Mouse (Mus musculus) erythroblast, adult 5-6 weeks (primary cell): ENCODE results near the gene Mob1b. TPM values are rescaled to one million over a fixed set of nuclear protein-coding genes. Genes with fewer than 3 reads are reported as not detected.
"Not testable (repeated sequence)": the region's sequence is repeated elsewhere in the genome, so short reads cannot be mapped to it uniquely, and the experiment has no call there.

ENCODE experiments used
- ATAC-seq: replicated peaks from 2 replicates; pipeline ENCODE4 v1.8.0; 2016; ENCODE audit warnings: moderate number of reproducible peaks, mild to moderate bottlenecking, moderate TSS enrichment, inconsistent platforms; ENCODE audit not compliant: poor library complexity, low FRiP score, severe bottlenecking
- total RNA-seq, 2 experiments: library from RNA; stranded (forward) in 1 of 2; stranded (reverse) in 1 of 2; fragments of 150-400 nt in 1 of 2; fragments of 200-764, 138-1000 nt in 1 of 2; gene quantifications; 2 replicates each; pipeline versions ENCODE4 v1.2.3 to v1.2.4; 2015 to 2017; ENCODE audit warnings: low replicate concordance in 2 of 2

Gene Mob1b
- total RNA-seq, 2 experiments from 2014 or later, result 15.7 to 33.6 TPM

- ATAC-seq, result no peak
These were observed 23.4 kb upstream of the Mob1b start for GRCm38 (mm10) chr5:88697291-88697690.

GRCm38 (mm10) chr5:88699251-88699913, 21.3 kb upstream of the Mob1b start:
- no peak for ATAC-seq

DNA sequence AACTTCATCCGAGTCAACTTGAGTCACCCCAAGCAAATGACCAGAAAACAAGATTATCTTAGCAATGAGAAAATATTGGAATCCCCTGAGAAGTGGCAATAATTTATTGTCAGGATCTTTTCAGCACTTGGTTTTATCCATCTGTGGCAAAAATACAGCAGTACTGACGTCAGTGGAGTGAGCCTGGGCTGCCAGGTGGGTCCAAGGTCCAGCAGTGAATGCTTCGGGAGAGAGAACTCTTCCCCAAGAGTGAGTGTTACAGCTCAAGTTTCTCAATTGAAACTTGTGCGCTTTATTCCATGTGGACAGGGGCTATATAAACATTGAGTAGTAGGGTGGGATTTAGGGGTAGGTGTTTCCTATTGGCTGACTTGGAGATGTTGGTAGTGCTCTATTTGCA, 18.6 kb upstream of the Mob1b start:
- no peak for ATAC-seq

- no peak for ATAC-seq
These were observed 17.1 kb upstream of the Mob1b start for GRCm38 (mm10) chr5:88703551-88703950.

GRCm38 (mm10) chr5:88711128-88711527, 9.5 kb upstream of the Mob1b start:
- no peak for ATAC-seq

- ATAC-seq, result no peak
These were observed 8.9 kb upstream of the Mob1b start for GRCm38 (mm10) chr5:88711618-88712224.

DNA sequence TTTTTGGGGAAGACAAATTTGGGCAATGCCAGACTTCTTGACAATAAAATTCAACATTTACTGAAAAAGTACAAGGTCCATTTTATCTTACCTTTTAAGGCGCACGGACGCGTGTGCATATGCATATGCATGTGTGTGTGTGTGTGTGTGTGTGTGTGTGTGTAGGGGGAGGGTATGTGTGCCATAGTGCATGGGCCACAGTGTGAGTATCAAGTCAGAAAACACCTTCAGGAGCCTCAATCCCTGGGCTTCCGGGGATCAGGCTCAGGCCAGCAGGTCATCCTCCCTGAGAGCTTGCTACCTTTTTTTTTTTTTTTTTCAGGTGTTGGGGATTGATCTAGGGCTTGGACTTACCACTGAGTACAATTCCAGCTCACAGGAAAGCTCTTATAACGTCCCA, 8.3 kb upstream of the Mob1b start:
- no peak for ATAC-seq

DNA sequence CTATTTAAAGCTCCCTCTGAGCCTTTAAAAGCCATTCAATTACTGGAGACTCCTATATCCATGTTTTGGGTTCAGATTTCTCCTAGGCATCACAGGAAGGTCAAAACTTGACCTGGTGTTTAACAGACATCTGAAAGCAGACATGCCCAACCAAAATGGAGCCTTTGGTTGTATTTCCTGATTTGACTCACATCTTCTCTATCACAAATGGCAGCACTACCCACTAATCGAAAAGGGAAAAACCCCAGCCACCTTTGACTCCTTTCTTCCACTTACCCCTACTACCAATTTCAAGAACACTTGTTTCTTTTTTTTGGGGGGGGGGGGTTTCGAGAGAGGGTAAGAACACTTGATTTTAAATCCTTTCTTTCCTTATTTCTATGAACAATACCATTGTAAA, 3.7 kb upstream of the Mob1b start:
- ATAC-seq, result no peak

GRCm38 (mm10) chr5:88721003-88721475, 384 bp downstream of the Mob1b start:
- peak; percentile 5; the same call in 1 of the 2 replicates for ATAC-seq

- ATAC-seq, result peak; percentile 79
These were observed 1.0 kb downstream of the Mob1b start for GRCm38 (mm10) chr5:88721565-88722212.

- ATAC-seq, result no peak
These were observed 1.6 kb downstream of the Mob1b start for GRCm38 (mm10) chr5:88722213-88722600.

DNA sequence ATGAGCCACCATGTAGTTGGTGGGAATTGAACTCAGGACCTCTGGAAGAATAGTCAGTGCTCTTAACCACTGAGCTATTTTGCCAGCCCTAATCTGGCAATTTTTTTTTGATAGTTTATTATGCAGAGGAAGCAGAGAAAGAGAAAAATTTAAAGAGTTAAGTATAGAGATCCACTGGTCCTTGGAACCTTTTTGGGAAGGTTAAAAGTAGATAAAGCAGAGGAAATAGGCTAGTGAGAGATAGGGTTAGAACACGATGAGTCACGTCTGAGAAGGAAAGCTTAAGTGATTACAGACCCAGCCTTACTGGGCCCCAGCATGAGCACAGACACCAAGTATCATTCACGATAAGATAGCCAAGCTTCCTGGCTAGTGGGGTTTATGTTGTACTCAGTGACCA, 3.4 kb downstream of the Mob1b start:
- ATAC-seq, result peak; percentile 51

DNA sequence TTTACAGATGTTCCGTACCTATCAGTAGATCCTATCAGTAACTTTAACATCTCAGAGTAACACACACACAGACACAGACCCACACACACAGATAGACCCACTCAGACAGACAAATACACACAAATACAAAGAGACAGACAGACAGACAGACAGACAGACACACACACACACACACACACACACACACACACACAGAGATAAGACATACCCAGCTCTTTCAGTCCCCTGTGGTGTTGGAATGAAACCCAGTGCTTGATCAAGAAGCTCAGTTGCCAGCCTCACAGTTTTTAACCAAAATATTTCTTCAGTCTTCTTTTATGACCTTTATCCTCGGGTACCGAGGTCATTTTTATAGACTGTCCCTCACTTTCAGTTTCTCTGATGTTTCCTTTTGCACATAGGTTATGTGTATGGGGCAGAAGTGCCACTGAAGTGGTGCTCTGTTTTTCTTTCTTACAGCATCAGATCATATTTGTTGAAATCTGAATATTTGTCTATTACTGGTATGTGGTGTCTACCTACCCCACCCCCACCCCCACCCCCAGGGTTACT, 7.0 kb downstream of the Mob1b start:
- ATAC-seq, result no peak

DNA sequence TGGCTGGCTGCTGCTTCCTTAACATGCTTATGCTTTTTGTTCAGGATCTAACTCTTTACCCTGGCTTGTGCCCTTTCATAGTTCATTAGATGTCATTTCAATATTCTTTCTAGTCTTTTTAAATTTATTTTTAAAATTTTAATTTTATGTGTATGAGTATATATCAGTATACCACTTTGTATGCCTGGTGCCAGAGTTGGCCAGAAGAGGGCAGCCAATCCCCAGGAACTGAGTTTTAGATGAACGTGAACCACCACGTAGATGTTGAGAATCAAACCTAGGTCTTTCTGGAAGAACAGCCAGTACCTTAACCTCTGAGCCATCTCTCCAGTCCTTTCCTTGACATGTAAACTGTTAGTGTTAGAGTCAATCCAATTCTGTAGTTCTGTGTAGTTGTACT, 14.1 kb downstream of the Mob1b start:
- ATAC-seq, result peak; percentile 91

DNA sequence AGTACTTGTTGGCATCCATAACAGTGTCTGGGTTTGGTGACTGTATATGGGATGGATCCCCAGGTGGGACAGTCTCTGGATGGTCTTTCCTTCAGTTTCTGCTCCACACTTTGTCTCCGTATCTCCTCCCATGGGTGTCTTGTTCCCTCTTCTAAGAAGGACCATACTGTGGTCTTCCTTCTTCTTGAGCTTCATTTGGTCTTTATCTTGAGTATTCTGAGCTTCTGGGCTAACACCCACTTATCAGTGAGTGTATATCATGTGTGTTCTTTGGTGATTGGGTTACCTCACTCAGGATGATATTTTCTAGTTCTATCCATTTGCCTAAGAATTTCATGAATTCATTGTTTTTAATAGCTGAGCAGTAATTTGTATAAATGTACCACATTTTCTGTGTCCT, 20.4 kb downstream of the Mob1b start:
- not testable (repeated sequence) for ATAC-seq

DNA sequence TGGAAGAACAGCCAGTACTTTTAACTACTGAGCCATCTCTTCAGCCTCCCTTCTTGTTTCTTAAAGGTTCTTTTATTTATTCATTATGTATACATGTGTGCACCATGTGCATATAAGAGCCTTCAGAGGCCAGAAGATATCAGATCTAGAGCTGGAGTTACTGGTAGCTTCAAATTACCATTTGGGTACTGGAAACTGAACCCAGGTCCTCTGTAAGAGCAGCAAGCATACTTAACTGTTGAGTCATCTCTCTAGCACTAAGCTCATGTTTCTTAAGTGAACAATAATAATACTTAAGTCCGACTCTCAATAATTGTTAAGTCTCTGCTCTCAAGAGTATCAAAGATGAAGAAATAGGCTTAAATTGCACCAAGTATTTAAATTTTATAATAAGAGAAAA, 27.1 kb downstream of the Mob1b start:
- no peak for ATAC-seq

GRCm38 (mm10) chr5:88753199-88753598, 32.5 kb downstream of the Mob1b start:
- ATAC-seq, result no peak

DNA sequence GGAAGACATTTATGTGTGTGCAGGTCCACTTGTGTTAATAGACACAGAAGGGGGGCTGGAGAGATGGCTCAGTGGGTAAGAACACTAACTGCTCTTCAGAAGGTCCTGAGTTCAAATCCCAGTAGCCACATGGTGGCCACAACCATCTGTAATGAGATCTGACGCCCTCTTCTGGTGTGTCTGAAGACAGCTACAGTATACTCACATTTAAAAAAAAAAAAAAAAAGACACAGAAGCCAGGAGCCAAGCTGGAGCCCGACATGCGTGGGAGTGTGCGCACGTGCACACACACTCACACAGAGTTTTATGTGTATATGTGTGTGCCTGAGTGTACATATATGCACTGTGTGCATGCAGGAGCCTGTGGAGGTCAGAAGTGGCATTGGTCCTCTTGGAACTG, 42.0 kb downstream of the Mob1b start:
- no peak for ATAC-seq

DNA sequence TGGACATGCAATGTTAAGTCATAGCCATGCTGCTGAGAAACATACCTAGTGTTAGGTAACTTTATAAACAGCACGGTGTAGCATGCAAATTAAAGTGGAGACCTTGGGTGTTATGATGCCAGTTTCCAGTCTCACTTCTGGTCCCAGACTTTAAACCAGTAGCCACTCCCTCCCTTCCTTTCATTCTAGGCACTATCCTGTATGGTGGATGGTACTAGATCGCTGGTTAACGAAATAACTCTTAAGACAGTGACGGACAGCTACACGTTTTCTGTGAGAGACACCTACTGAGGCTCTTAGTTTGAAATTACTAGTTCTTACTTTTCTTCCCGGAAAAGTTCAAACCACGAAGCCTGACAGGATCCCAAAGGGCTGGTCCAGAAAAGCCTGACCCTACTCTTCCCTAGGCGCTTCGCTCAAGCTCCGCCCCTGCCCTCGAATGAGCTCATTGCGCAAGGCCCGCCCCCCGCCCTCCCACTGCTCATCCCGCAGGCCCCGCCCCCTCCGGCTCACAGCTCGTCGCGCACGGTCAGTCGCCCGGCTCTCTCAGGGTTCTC, 43.9 kb downstream of the Mob1b start:
- ATAC-seq, result peak; percentile 47

- peak; percentile 89 for ATAC-seq
These were observed 44.4 kb downstream of the Mob1b start, which contains the start of gene Dck for GRCm38 (mm10) chr5:88764987-88765481. TSS of gene Dck (plus strand) at chr5:88764996.
